Mouse (Mus musculus) heart, postnatal 10 days (tissue): ENCODE results near the gene Slc28a2. TPM values are rescaled to one million over a fixed set of nuclear protein-coding genes. Genes with fewer than 3 reads are reported as not detected.
"Not testable (repeated sequence)": the region's sequence is repeated elsewhere in the genome, so short reads cannot be mapped to it uniquely, and the experiment has no call there.

ENCODE experiments used
- DNase-seq, 2 experiments: peaks; one replicate each; pipeline ENCODE4 v3.0.0; 2021
- intact Hi-C: fragments of 180-260 bp; cut with DNase I; formaldehyde crosslinking; loops from one replicate; pipeline ENCODE4 v1.15.1; 2025
- total RNA-seq, 2 experiments: library from RNA; stranded (reverse); gene quantifications; 2 replicates each; pipeline ENCODE4 v1.2.3; 2021

Slc28a2 gene
- 10 to 100 TPM; 23.0 to 32.1 TPM for total RNA-seq

DNA sequence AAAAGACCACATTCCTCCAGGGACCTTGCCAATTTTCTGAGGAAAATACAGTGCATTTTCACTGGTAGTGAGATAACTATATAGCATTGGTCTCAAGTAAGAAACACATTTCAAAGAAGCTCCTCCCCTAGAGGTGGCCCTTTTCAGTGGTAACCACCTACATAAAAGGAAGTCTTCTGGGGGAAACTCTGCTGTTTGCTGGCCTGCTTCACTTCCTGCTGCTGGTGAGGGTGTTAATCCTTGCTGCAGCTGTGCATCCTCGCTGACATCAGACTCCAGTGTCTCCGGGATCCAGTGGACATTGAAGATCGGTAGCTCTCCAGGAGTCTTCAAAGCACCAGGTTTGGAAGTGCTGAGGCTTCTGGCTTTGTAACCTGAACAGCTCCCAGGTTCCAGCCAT lies at the start of gene Slc28a2:
TSS of gene Slc28a2 (plus strand) at position 278 of the 400 bp plus-strand sequence.
- intact Hi-C loops: not testable (repeated sequence)
- DNase-seq: peak; percentile 24 to 37

DNA sequence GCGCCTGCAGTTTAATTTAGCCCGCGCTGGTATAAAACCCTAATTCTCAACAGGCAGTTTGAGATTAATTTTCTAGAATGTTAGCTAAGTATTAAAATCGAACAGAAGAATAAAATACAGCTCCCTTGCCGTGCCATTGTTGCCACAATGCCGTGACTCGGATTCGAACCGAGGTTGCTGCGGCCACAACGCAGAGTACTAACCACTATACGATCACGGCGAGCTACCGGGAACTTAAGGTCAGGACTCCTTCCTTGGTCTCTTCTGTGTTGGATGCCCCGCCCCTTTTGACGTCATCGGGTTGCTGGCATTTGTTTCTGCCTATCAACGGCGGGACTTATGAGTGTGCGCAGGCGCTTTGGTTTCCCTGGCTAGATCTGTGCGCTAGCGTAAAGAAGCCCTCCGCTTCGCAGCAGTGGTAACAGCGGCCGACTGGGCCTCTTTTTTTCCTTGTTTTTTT lies 49.0 kb upstream of the Slc28a2 start:
- DNase-seq: peak; percentile 97 to 99
- intact Hi-C loops: loop anchor here (10.0 kb wide), 1 partner anchor 388 kb away; the partner anchor contains the start of gene Sqor

DNA sequence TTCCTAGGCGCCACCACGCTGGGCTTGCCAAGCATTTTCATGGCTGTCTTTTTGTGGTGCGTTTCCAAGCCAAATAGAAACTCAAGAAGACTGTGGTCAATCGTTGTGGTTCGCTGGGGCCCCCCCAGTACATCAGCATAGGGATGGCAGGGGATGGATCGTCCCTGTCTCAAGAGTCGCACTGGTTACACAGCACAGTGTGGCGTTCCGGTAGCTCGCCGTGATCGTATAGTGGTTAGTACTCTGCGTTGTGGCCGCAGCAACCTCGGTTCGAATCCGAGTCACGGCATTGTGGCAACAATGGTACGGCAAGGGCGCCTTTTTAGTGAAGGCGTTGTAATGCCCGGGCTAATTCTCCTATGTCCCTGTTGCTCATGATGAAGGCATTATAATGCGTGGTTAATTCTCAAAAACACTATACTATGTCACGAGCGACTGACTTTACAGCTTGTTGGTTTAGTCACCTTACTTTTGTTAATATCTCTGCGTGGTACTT lies 48.5 kb upstream of the Slc28a2 start:
- intact Hi-C loops: loop anchor here (1.0 to 10.0 kb wide), 2 partner anchors 29 to 387 kb away; partner anchors contain the start of gene Sqor
- DNase-seq: peak; percentile 76 to 82

DNA sequence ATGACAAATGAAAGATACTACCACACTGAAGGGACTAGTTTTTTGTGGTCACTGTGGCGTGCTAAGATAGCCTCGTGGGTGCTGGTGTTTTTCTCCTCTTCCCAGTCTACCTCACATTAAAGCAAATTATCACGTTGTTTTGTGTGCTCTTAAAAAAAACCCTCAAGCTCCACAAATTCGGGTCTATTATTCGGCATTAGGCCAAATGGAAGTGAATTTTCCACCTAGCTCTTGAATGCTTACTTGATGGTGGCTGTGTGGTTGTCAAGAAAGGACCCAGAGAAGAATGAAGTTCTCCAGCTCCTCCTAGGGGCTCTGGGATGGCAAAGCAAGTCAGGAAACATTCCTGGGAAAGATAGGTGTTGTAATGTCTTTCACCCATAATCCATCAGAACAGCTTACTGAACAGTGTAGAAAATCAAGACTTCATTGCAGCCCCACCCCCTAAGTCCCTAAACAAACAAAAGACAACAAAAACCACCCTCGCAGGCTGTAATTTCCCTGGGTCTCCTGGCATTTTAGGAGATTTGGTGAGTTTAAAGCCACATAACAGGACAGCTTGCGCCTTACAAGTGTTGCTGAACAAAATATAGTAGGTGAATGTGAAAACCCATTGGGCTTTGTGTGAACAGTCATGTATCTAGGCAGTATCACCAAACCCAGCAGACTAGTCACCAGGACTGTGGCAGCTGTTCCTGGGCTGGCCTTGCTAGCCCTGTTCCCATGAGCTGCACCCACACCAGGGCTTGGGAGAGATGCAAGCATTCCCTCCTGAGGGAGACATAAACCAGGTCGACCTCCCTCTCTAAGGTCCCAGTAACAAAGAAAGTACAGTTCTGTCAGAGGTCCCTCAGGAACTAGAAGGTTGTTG lies 47.6 kb upstream of the Slc28a2 start:
- DNase-seq: peak; percentile 47 to 64
- intact Hi-C loops: loop anchor here (1.0 to 10.0 kb wide), 2 partner anchors 30 to 386 kb away; partner anchors contain the start of gene Sqor

DNA sequence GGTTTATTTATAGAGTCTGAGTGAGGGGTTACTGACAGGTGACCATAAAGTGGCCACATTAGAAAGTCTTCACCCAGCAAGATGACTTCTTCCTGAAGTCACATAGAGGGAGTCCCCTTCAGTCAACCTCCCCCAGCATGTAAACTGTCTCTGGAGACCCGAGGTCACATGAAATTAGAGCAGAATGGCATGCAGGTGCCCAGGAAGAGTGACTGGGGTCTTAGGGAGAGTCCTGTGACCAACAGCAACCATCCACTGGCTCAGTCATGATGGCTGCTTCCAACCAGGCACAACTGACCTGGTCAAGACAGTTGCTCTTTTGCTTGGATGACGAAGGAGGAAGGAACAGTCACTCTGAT lies 47.0 kb upstream of the Slc28a2 start:
- DNase-seq: no peak
- intact Hi-C loops: loop anchor here (10.0 kb wide), 1 partner anchor 386 kb away; the partner anchor contains the start of gene Sqor

DNA sequence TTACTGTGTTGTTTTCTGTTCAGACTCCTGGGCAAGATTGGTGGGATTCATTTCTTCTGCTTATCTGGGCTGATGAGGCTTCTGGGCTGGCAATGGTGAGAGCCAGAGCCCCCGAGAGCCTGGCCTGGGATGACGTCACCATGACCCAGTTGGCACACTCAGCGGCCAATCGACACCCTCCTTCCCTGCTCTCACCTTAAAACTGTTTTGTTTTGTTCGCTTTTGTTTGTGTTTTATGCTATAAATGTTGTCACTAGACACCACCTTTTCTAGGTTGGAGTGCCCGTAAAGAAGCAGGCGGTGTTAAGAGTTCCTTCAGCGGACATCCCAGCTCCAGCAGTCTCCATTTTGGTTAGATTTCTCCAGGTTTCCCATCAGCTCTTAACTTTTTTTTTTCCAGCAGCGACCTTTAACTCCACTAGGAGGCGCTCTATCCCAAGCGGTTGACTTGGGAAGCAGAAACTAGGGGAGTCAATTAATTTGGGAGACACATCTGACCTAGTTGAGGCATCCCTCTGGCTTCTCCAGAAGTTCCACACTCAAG lies 45.4 kb upstream of the Slc28a2 start:
- intact Hi-C loops: loop anchor here (1.0 to 10.0 kb wide), 5 partner anchors 70 to 244 kb away; no protein-coding TSS in a partner anchor
- DNase-seq: peak; percentile 71 to 81

DNA sequence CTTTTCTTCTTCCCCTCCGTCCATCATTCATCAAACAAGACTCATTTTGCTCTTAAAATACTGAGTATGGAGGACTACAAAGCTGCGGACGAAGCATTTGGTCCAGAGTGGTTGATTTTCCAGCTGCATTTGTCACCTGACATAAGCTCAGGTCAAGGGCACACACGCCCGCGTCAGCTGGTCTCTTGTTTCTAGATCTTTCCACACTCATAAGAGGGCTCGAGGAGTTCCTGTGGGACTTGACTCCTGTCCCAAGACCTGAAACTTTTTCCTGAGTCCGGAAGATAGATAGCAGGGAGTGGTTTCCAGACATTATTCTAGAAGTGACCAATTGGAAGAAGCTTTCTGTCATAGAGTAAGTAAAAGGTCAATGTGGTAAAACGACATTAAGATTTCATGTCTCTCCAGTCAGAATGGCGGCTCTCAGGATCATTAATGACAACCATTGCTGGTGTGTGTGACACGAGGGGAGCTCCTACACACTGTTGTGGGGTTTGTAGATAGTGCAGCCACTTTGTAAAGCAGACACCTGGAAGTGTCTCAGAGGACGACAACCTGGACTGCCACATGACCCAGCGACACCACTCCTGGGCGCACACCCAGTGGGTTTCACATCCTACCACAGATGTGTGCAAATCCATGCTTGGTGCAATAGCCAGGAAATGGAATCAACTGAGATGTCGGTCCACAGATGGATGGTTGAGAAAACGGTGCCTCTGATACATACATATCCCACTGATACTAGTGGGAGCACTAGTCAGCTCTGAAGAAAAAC lies 44.8 kb upstream of the Slc28a2 start:
- intact Hi-C loops: loop anchor here (2.0 to 10.0 kb wide), 3 partner anchors 71 to 243 kb away; no protein-coding TSS in a partner anchor
- peak; percentile 16 to 64 for DNase-seq

DNA sequence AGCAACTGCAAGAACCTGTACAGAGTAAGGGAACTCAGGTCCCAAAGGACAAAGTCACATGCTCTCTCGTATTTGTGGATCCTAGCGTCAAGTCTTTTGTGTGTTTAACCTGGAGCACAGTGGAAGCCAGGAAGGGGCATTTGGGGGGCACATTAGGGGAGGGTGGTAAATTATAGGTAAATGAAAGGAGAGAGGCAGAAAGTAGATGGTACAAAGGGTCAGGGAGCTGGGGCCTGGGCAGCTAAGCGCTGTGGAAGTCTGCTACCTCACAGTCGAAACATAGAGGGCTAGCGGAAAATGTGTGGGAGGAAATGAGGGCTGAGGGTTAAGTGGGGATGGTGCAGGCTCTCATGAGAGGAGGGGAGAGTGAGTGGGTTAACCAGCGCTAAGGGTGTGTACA lies 44.2 kb upstream of the Slc28a2 start:
- intact Hi-C loops: loop anchor here (5.0 to 10.0 kb wide), 2 partner anchors 70 to 243 kb away; no protein-coding TSS in a partner anchor
- DNase-seq: no peak

DNA sequence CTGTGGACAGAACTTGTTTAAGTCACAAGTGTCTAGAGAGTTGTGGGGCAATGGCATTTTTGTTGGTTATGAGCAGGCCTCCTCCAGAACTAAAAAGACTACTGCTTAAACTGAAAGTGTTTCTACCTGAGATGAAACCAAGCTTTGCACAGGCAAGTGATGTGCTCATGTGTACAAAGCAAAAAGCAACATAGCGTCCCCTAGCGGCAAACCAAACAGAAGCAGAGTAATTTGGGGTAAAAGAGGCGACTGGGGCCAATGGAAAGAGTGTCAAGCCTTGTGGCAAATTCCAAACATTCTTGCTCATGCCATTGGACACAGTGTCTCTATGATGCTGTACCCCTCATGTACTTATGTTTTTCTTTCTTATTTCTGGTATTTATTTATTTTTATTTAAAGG lies 41.2 kb upstream of the Slc28a2 start:
- intact Hi-C loops: loop anchor here (10.0 kb wide), 1 partner anchor 240 kb away; no protein-coding TSS in a partner anchor
- no peak for DNase-seq

DNA sequence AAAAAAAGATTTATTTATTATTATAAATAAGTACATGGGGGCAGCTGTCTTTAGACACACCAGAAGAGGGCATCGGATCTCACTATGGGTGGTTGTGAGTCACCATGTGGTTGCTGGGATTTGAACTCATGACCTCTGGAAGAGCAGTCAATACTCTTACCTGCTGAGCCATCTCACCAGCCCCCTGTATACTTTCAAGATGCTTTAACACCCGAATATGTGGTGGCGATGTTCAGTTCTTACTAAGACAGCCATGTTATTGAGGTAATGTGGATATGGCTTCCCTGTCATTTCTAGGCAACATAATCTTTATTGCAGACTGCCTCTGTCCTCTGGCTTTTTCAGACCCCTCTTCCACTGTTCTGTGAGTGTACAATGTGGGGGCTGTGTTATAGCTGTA lies 39.1 kb upstream of the Slc28a2 start:
- intact Hi-C loops: loop anchor here (10.0 kb wide), 1 partner anchor 238 kb away; no protein-coding TSS in a partner anchor

DNA sequence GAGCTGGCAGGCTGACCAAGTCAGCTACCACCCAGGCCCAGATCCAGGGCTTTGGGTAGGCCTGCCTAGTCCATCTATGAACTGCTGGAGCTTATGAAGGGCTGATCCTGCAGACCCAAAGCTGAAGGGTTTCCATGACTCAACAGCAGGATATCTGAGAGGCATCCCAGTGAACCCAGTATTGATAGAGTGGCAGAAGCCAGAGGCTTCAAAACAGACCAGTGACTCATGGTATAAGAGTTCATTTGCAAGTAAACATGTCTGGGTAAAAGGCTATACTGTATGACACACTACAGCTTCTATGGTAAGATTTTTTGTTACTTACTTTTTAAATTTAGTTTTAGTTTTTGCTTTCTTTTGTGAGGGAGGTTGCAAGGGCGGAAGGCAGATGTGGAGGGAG lies 30.1 kb upstream of the Slc28a2 start:
- intact Hi-C loops: no loop called here
- no peak for DNase-seq

More for the DNA sequence above, 39.1 kb upstream of the Slc28a2 start:
- not testable (repeated sequence) for DNase-seq

DNA sequence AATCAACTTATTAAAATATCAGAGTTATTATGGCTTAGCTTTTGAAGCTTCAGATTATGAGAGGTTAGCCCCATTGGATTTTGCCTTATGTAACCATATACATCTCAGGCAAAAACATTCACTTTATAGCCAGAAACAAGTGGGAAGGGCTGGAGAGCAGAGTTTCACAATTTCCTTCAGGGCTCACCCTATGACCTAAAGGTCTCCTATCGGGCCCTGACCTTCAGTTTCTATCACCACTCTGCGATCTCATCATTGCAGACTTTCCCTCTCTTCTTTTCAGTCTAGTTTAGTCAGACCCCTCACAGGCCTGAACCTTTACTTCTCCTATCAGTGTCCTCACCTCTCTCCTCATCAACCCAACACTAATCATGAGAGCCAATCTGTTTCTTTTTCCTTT lies 18.7 kb upstream of the Slc28a2 start:
- intact Hi-C loops: no loop called here
- DNase-seq: no peak

DNA sequence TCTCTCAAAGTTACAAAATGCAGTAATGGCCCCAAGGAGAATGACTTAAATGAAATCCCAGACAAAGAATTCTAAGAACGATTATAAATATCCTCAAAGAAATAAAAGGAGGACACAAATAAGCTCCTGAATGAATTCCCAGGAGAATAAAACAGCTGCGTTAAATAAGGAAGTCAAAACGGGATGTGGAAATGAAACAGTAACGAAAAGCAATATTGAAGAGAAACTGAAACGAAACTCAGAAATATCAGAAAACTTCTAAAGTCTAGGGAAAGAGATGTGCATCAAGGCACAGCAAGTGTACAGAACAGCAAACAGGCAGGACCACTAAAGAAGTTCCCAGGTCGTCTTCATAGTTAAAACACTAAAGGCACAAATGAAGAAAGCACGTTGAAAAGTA lies 17.3 kb upstream of the Slc28a2 start:
- DNase-seq: no peak
- intact Hi-C loops: no loop called here

DNA sequence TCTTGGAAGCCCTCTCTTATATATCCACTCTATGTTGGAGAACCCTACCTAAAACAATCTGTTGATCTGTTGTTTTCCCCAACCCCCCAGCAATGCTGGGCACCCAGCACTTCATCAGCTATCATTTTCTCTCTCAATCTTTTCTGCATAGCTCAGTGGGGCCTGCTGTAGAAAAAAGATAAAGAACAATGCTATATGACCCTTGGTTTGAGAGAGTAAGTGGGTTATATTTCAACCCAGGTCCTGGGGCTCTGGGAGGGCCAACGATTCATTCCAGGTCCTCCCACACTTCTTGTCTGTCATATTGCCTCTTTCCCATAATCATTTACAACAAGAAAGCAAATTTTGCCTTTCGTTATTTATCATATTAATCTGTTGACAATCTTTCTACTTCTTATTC lies 368 bp downstream of the Slc28a2 start:
- DNase-seq, intact Hi-C loops: not testable (repeated sequence)

DNA sequence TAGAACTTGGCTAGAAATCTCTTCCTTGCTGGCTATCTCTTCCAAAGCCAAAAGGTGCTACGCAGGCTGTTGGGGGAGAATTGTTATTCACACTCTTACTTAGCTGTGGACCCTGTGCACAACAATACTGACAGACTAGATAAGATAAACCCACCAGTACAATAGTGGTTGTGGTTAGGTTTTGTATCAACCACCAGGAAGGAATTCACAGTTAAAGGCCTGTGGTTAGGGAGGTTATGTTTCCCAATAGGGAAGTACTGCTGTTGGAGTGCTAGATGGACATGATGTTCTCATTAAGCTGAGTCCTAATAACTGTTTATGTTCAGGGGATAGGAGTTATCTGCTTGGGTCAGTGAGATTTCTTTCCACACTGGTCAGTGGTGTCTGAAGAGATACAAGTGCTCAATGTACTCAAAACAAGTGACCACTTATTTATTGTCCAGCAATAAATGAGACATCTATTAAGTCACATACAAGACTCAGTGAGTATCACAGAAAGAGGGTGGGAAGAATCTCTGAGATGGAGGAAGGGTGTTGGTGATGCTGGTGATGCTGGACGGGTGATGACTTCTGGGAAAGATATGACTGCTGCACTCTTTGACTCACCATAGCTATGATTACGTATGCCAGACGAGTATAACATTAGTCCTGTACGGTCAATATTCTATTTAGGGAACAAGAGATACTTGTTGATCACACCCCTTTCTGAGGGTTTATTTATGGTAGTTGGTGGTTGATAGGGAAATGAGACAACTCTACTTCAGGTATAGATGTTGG lies 12.6 kb downstream of the Slc28a2 start:
- intact Hi-C loops: not testable (repeated sequence)

DNA sequence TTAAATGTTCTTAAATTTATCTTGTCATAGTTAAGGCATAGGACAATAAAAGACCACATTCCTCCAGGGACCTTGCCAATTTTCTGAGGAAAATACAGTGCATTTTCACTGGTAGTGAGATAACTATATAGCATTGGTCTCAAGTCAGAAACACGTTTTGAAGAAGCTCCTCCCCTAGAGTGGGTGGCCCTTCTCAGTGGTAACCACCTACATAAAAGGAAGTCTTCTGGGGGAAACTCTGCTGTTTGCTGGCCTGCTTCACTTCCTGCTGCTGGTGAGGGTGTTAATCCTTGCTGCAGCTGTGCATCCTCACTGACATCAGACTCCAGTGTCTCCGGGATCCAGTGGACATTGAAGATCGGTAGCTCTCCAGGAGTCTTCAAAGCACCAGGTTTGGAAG lies 14.2 kb downstream of the Slc28a2 start:
- peak; percentile 12 to 20 for DNase-seq
- intact Hi-C loops: not testable (repeated sequence)

More for the DNA sequence above, 12.6 kb downstream of the Slc28a2 start:
- not testable (repeated sequence) for DNase-seq

DNA sequence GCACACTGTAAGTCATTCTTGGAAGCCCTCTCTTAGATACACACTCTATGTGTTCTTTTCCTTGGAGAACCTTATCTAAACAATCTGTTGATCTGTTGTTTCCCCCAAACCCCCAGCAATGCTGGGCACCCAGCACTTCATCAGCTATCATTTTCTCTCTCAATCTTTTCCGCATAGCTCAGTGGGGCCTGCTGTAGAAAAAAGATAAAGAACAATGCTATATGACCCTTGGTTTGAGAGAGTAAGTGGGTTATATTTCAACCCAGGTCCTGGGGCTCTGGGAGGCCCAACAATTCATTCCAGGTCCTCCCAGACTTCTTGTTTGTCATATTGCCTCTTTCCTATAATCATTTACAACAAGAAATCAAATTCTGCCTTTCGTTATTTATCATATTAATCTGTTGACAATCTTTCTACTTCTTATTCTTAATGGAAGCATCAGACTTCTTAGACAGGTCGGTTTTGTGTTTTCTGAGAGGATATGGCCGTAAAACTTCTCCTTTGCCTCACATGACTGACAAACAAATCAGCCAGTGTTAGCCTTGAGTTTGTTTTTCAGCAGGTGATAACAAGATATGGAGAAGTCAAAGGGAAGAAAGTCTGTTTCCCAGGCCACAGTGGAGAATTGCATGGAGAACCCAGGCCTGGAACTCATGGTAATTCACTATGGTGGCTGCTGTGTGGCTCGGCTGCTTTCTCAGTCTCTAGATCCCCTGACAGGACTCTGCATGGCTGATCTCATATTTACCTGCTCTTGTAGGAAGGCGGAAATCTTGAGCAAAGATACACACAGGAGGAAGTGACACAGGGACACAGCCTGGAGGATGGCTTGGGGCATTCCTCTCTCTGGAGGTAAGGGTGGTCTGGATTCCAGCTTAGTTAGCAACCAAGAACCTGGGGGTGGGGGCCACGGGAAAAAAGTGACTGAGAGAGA lies 15.0 kb downstream of the Slc28a2 start:
- intact Hi-C loops: no loop called here
- DNase-seq: no peak

DNA sequence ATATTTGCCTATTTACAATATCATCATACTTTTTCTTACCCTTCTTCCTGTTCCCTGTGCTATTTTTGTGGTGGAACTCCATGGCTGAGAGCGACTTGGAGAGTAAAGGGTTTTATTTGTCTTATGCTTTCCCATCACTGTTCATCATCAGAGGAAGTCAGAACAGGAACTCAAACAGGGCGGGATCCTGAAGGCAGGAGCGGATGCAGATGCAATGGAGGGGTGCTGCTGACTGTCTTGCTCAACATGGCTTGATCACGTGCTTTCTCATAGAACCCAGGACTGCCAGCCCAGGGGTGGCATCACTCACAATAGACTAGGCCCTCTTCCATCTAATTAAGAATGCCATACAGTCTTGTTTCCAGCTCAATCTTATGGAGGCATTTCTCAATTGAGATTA lies 24.1 kb downstream of the Slc28a2 start:
- DNase-seq: no peak
- intact Hi-C loops: loop anchor here (5.0 kb wide), 1 partner anchor 68 kb away; no protein-coding TSS in a partner anchor
